Mouse (Mus musculus) ES-E14 (cell line): Measurements from ENCODE around the gene Ntrk2. TPM values are rescaled to one million over a fixed set of nuclear protein-coding genes. Genes with fewer than 3 reads are reported as not detected.

Experiments
- DNase-seq: peaks from one replicate; pipeline ENCODE4 v3.0.0-alpha.2; 2013; ENCODE audit warnings: low read depth, low spot score
- H3K27ac ChIP-seq: 2 replicates; pipeline ENCODE4 v1.5.1; 2012; ENCODE audit warnings: low read depth, mild to moderate bottlenecking, low read length, moderate library complexity, mixed read lengths; ENCODE audit not compliant: poor library complexity, insufficient read depth, severe bottlenecking
- H3K36me3 ChIP-seq: 2 replicates; pipeline ENCODE4 v1.6.1; 2012; ENCODE audit warnings: mild to moderate bottlenecking, low read length, moderate library complexity, mixed read lengths; ENCODE audit not compliant: control insufficient read depth, poor library complexity, insufficient read depth, severe bottlenecking
- H3K4me1 ChIP-seq, 2 experiments: fragments of 150-350 bp in 1 of 2; sonication (generic) in 1 of 2; 2 replicates each; pipeline ENCODE4 v1.6.1; 2012; ENCODE audit warnings: low read length in 2 of 2, mild to moderate bottlenecking in 1 of 2, mixed read lengths in 1 of 2; ENCODE audit not compliant: control insufficient read depth in 2 of 2, insufficient read depth in 2 of 2, poor library complexity in 1 of 2
- H3K4me3 ChIP-seq, 2 experiments: fragments of 150-350 bp in 1 of 2; sonication (generic) in 1 of 2; 2 replicates each; pipeline ENCODE4 v1.5.1; 2012; ENCODE audit warnings: low read length in 2 of 2, low read depth in 1 of 2, mild to moderate bottlenecking in 1 of 2, mixed read lengths in 1 of 2; ENCODE audit not compliant: insufficient read depth in 1 of 2, poor library complexity in 1 of 2, severe bottlenecking in 1 of 2
- H3K9ac ChIP-seq: 2 replicates; pipeline ENCODE4 v1.6.1; 2012; ENCODE audit warnings: low read depth, mild to moderate bottlenecking, low read length, mixed read lengths; ENCODE audit not compliant: poor library complexity, insufficient read depth, severe bottlenecking
- H3K9me3 ChIP-seq: fragments of 150-350 bp; sonication (generic); 2 replicates; pipeline ENCODE4 v1.6.1; 2012; ENCODE audit warnings: low read depth, mild to moderate bottlenecking, low read length; ENCODE audit not compliant: control insufficient read depth, insufficient read depth
- CHD2 ChIP-seq: IDR thresholded peaks from 2 replicates; pipeline ENCODE4 v1.6.1; 2014; ENCODE audit warnings: mild to moderate bottlenecking, low read depth, low read length, inconsistent platforms
- HCFC1 ChIP-seq: IDR thresholded peaks from 2 replicates; pipeline ENCODE4 v1.6.1; 2012; ENCODE audit warnings: low read length, inconsistent platforms, borderline replicate concordance; ENCODE audit not compliant: insufficient read depth
- MAFK ChIP-seq: IDR thresholded peaks from 2 replicates; pipeline ENCODE4 v1.6.1; 2014; ENCODE audit warnings: mild to moderate bottlenecking, low read depth, low read length, inconsistent platforms; ENCODE audit not compliant: insufficient read depth
- ZC3H11A ChIP-seq: IDR thresholded peaks from 2 replicates; pipeline ENCODE4 v1.6.1; 2012; ENCODE audit warnings: low read depth, mild to moderate bottlenecking, inconsistent platforms, low read length, borderline replicate concordance
- ZNF384 ChIP-seq: IDR thresholded peaks from 2 replicates; pipeline ENCODE4 v1.6.1; 2012; ENCODE audit warnings: low read depth, low read length, inconsistent platforms
- in situ Hi-C, 2 experiments: fragments of 600-800 bp; cut with MboI; formaldehyde crosslinking; loops; one replicate each; pipeline ENCODE4 v1.15.1; 2025; ENCODE audit warnings: low sequenced_read_pairs in 2 of 2, inconsistent platforms in 1 of 2; ENCODE audit not compliant: unreplicated experiment in 2 of 2
- total RNA-seq: library from RNA; depleted of rRNA; stranded (reverse); fragments of 300-350 nt; gene quantifications from 2 replicates; pipeline ENCODE4 v1.2.3, GENCODE M21; 2012

The Ntrk2 gene
- total RNA-seq, 1 experiment = 5.0 TPM

GRCm38 (mm10) chr13:58803882-58804281 is 2.5 kb upstream of the Ntrk2 start:
- no peaks in the 10 kb centered on the region for H3K9me3 ChIP-seq
- H3K27ac ChIP-seq = no peak overlapping the region
- no peak for DNase-seq
- H3K4me1 ChIP-seq = peaks cover 0 to 6% of the 10 kb centered on the region in 2 experiments; a peak in 1 of 4 replicates
- H3K9ac ChIP-seq = no peak overlapping the region
- TF ChIP-seq ZNF384 (no peak), ZC3H11A (peak; percentile 89), HCFC1 (no peak)
- H3K4me3 ChIP-seq = no peak overlapping the region
- in situ Hi-C loops = no loop called here
- H3K36me3 ChIP-seq = no peaks in the 10 kb centered on the region

GRCm38 (mm10) chr13:58805833-58806232 is 536 bp upstream of the Ntrk2 start:
- Histone ChIP-seq H3K4me3 (no peak overlapping the region), H3K36me3 (no peaks in the 10 kb centered on the region), H3K9me3 (no peaks in the 10 kb centered on the region), H3K4me1 (peaks cover 0 to 6% of the 10 kb centered on the region in 2 experiments; a peak in 1 of 4 replicates), H3K9ac (no peak overlapping the region), H3K27ac (no peak overlapping the region)
- TF ChIP-seq MAFK (no peak), ZNF384 (no peak), ZC3H11A (no peak), HCFC1 (no peak), CHD2 (no peak)
- no peak for DNase-seq
- in situ Hi-C loops = no loop called here

DNA sequence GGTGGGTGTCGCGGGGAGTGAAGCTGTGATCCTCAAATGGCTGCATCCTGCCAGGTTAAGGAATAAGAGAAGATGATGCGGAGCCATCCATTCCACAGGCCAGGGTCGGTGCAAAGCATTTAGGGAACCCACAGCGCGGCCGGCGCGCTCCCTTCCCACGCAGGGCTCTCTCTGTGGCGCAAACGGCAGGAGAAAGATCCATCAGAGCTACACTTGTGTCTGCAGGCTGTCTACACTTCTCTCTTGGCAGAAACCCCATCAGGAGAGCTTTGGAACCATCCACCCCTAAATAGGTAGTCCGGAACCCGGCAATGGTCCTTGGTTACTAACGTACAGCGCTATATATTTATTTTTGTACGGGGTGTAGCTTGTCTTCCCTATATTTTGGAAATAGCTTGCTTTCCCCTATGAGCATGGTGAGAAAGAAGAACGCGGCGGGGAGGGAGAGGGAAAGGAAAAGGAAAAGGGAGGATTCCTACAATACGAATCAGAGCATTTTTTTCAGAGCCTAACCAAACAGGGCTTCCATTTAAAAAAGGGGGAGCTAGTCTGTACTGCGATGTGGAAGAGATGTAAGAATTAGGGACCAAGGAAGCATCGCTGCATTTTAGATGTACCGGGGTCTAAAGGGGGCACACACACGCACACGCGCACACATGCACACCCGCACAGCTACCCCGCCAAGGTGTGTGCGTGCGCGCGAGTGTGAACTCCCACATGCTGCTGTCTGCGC is 693 bp downstream of the Ntrk2 start:
- no peak for DNase-seq
- Histone ChIP-seq H3K9ac (peak overlapping the region; percentile 28; the same call in 1 of the 2 replicates), H3K9me3 (no peaks in the 10 kb centered on the region), H3K4me3 (peak overlapping the region; percentile 25 to 67), H3K36me3 (no peaks in the 10 kb centered on the region), H3K4me1 (peaks cover 0 to 6% of the 10 kb centered on the region in 2 experiments; a peak in 1 of 4 replicates), H3K27ac (no peak overlapping the region)
- in situ Hi-C loops = no loop called here
- TF ChIP-seq MAFK = no peak
- no peak for TF ChIP-seq HCFC1
- no peak for TF ChIP-seq ZC3H11A
- no peak for TF ChIP-seq ZNF384
- no peak for TF ChIP-seq CHD2

- TF ChIP-seq ZNF384 = no peak
- no peak for TF ChIP-seq HCFC1
- no peak for TF ChIP-seq MAFK
- no peak for TF ChIP-seq ZC3H11A
- TF ChIP-seq CHD2 = no peak
- no peaks in the 10 kb centered on the region for H3K9me3 ChIP-seq
- H3K27ac ChIP-seq = no peak overlapping the region
- no peaks in the 10 kb centered on the region for H3K36me3 ChIP-seq
- peak overlapping the region; percentile 25 to 61 for H3K4me3 ChIP-seq
- in situ Hi-C loops = no loop called here
- H3K9ac ChIP-seq = no peak overlapping the region
- H3K4me1 ChIP-seq = peaks cover 0 to 6% of the 10 kb centered on the region in 2 experiments; a peak in 1 of 4 replicates
- DNase-seq = no peak
Observed at GRCm38 (mm10) chr13:58807629-58808363, 1.4 kb downstream of the Ntrk2 start.
